Mouse (Mus musculus) midbrain, postnatal 0 days (tissue): Measurements from ENCODE around the gene Odf2l. TPM values are rescaled to one million over a fixed set of nuclear protein-coding genes. Genes with fewer than 3 reads are reported as not detected.

Experiments used
- ATAC-seq: fragments of 200-750 bp; cut with Nextera tagmentation; 2 replicates; pipeline ENCODE4 v1.8.0; 2017; ENCODE audit warnings: moderate number of reproducible peaks, mild to moderate bottlenecking, moderate TSS enrichment, moderate library complexity; ENCODE audit not compliant: low FRiP score
- DNase-seq: peaks from one replicate; pipeline ENCODE4 v3.0.0-alpha.2; 2015; ENCODE audit warnings: low spot score
- H3K27ac ChIP-seq: fragments of 300-500 bp; sonication (generic); 2 replicates; pipeline ENCODE4 v1.5.1; 2014; ENCODE audit warnings: low read depth, mild to moderate bottlenecking, low read length, mixed read lengths
- H3K27me3 ChIP-seq: fragments of 300-500 bp; sonication (generic); 2 replicates; pipeline ENCODE4 v1.6.1; 2014; ENCODE audit warnings: low read length, control low read depth, mixed read lengths; ENCODE audit not compliant: insufficient read depth
- H3K36me3 ChIP-seq: fragments of 300-500 bp; sonication (generic); 2 replicates; pipeline ENCODE4 v1.6.1; 2014; ENCODE audit warnings: low read length, control low read depth, mixed read lengths; ENCODE audit not compliant: insufficient read depth
- H3K4me1 ChIP-seq: fragments of 300-500 bp; sonication (generic); 2 replicates; pipeline ENCODE4 v1.6.1; 2014; ENCODE audit warnings: mild to moderate bottlenecking, control low read depth, antibody characterized with exemption, low read length, mixed read lengths; ENCODE audit not compliant: insufficient read depth
- H3K4me2 ChIP-seq: fragments of 300-500 bp; sonication (generic); 2 replicates; pipeline ENCODE4 v1.6.1; 2014; ENCODE audit warnings: low read depth, mild to moderate bottlenecking, low read length, mixed read lengths; ENCODE audit not compliant: poor library complexity, severe bottlenecking
- H3K4me3 ChIP-seq: fragments of 300-500 bp; sonication (generic); 2 replicates; pipeline ENCODE4 v1.5.1; 2014; ENCODE audit warnings: low read depth, mild to moderate bottlenecking, low read length, moderate library complexity
- H3K9ac ChIP-seq: fragments of 300-500 bp; sonication (generic); replicated peaks from 2 replicates; pipeline ENCODE4 v1.6.1; 2014; ENCODE audit warnings: mild to moderate bottlenecking, low read length, moderate library complexity, mixed read lengths; ENCODE audit not compliant: poor library complexity, severe bottlenecking
- H3K9me3 ChIP-seq: fragments of 300-500 bp; sonication (generic); 2 replicates; pipeline ENCODE4 v1.6.1; 2016; ENCODE audit warnings: low read length, control low read depth
- CTCF ChIP-seq: IDR thresholded peaks from 2 replicates; pipeline ENCODE4 v1.5.1; 2016; ENCODE audit warnings: antibody characterized with exemption, mild to moderate bottlenecking
- WGBS: fragments of 180-500 bp; shearing (Covaris S2); extraction: QIAGEN DNeasy Blood & Tissue Kit; methylation state at CpG from one replicate; pipeline ENCODE4 v1.1.7; 2014; 5-methylcytosine and 5-hydroxymethylcytosine counted together
- polyA plus RNA-seq: library from polyadenylated mRNA; unstranded; fragments of >200 nt; fragmentation: Nextera tagmentation; extraction: Ambion mirVana; gene quantifications from 2 replicates; pipeline ENCODE4 v1.2.1, GENCODE M21; 2015
- total RNA-seq: library from RNA; depleted of rRNA; stranded (reverse); fragments of >200 nt; gene quantifications from 2 replicates; pipeline ENCODE4 v1.2.3, GENCODE M21; 2014

Gene Odf2l
- total and polyA plus RNA-seq, 2 experiments from 2014 or later: 9.4 to 10.6 TPM

DNA sequence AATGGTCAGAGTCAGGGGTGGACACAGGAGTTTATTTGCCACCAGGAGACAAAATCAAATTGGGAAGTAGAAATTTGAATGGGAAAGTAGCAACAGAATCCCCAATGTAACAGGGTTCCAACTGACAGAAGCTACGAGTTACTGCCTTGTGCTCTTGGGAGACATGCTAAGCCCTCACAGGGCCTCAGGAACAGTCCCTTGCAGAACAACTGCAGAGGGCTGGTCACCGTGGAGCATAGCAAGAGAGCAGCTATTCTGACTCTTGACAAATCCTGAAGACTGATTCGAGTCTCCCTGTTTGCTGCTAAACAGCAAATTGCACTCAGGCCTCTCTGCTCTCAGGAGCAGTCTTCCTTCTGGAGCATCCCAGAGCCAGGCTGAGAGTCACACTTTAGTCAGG lies 40.1 kb downstream of the Odf2l start:
- no peak overlapping the region for H3K27ac ChIP-seq
- no peaks in the 10 kb centered on the region for H3K4me1 ChIP-seq
- TF ChIP-seq CTCF: no peak
- no peak overlapping the region for H3K4me2 ChIP-seq
- no peak overlapping the region for H3K9ac ChIP-seq
- DNase-seq (no peak), ATAC-seq (no peak)
- 94% methylated on average over 3 of the region's 3 CpGs for WGBS
- no peak overlapping the region for H3K4me3 ChIP-seq
- H3K27me3 ChIP-seq: no peaks in the 10 kb centered on the region
- no peaks in the 10 kb centered on the region for H3K9me3 ChIP-seq
- H3K36me3 ChIP-seq: no peaks in the 10 kb centered on the region

DNA sequence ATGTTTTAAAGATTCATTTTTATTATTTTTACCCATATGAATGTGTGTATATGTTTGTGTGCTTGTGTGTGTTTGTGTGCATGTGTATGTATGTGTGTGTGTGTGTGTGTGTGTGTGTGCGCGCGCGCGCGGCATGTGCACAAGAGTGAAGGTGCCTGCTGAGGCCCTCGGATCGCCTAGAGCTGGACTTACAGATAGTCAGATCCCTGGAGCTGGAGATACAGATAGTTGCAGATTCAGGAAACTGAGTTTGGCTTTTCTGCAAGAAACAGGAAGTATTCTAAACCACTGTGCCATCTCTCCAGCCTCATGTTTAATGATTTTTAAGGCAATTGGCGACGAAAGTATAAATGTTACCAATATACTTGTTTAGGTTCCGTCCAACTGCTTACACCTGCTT lies 48.4 kb downstream of the Odf2l start:
- no peak overlapping the region for H3K4me3 ChIP-seq
- H3K27me3 ChIP-seq: no peaks in the 10 kb centered on the region
- H3K4me2 ChIP-seq: no peak overlapping the region
- WGBS: 97% methylated on average over 11 of the region's 11 CpGs
- no peak overlapping the region for H3K9ac ChIP-seq
- no peaks in the 10 kb centered on the region for H3K36me3 ChIP-seq
- H3K4me1 ChIP-seq: no peaks in the 10 kb centered on the region
- no peak for DNase-seq
- H3K9me3 ChIP-seq: no peaks in the 10 kb centered on the region
- no peak for ATAC-seq
- no peak overlapping the region for H3K27ac ChIP-seq
- no peak for TF ChIP-seq CTCF

DNA sequence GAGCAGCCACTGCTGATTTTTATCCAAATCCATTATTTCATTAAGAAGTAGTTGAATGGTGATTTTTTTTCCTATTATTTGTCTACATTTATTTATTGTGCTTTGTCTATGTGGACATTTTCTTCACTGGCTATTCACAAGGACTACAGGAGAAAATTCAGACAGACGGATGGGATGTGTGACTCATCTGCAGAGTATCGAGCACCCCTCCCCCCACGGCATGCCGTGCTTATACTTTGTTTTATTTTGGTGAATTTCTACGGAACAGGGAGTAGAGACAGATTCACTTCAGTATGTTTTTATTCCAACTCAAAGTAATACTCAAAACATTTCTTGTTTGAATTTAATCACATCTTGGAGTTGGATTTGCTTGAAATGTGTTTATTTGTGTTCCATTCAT lies 49.4 kb downstream of the Odf2l start:
- Histone ChIP-seq H3K4me3 (no peak overlapping the region), H3K9ac (no peak overlapping the region), H3K9me3 (no peaks in the 10 kb centered on the region), H3K27ac (no peak overlapping the region), H3K4me2 (no peak overlapping the region), H3K4me1 (no peaks in the 10 kb centered on the region), H3K36me3 (no peaks in the 10 kb centered on the region), H3K27me3 (no peaks in the 10 kb centered on the region)
- no peak for ATAC-seq
- no peak for DNase-seq
- 85% methylated on average over 5 of the region's 5 CpGs for WGBS
- TF ChIP-seq CTCF: no peak

DNA sequence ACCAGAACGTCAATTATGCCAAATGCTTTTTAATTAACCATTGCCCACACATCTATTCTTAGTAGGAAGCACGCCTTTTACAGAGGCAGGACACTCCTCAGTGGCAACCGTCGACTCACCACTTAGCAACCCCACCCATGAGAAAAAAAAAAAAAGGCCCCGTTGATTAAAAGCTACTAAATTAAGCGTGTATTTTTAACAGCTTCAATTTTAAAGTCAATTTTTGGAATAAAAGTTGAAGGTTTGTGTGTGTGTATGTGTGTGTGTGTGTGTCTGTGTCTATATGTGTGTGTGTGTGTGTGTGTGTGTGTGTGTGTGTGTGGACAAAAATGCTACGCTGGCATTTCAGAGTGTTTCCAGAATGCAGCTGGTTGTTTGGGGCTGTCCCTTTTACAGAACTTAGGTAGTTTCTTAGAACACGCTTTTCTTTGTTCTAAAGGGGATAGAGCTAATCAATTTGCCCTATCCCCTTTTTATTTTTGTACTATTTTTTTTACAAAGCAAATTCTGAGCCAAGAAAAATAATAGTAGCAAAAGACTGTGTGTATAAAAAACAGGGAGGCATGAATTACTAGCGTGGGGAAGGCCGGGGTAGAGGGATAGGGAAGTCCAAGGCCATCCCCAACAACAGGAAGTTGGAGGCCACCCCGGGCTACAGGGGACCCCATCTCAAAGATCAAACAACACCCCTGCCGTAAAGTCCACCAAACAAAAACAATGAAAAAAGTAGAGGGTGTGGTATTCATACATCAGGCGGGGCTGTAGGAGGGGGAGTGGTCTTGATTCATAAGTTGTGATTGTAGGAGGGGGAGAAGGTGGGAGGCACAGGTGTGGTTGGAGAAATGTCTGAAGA lies 50.7 kb downstream of the Odf2l start:
- H3K27ac ChIP-seq: no peak overlapping the region
- no peaks in the 10 kb centered on the region for H3K36me3 ChIP-seq
- H3K9ac ChIP-seq: no peak overlapping the region
- H3K4me1 ChIP-seq: no peaks in the 10 kb centered on the region
- ATAC-seq (no peak), DNase-seq (no peak)
- H3K4me2 ChIP-seq: no peak overlapping the region
- H3K27me3 ChIP-seq: no peaks in the 10 kb centered on the region
- no peak overlapping the region for H3K4me3 ChIP-seq
- 86% methylated on average over 13 of the region's 13 CpGs for WGBS
- TF ChIP-seq CTCF: no peak
- H3K9me3 ChIP-seq: no peaks in the 10 kb centered on the region

DNA sequence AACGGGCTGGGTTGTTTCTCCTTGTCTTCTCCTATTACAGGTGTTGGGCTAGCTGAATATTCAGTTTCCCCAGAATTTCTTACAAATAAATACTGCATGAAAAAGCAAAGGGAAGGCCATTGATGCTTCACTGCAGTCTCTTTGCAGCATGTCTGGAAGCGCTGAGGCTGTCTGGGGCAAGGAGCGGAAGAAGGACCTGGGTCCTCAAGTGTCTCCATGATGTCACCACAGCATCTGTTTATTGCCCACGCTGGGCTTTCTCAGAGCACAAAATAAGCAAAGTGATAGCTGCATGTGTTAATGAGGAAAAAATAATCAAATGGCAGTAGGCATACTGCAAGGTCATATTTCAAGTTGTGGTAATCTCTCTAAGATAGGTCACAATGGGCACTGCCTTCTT lies 51.6 kb downstream of the Odf2l start:
- H3K27me3 ChIP-seq: no peaks in the 10 kb centered on the region
- H3K4me3 ChIP-seq: no peak overlapping the region
- TF ChIP-seq CTCF: no peak
- H3K27ac ChIP-seq: no peak overlapping the region
- 90% methylated on average over 4 of the region's 4 CpGs for WGBS
- H3K9me3 ChIP-seq: no peaks in the 10 kb centered on the region
- ATAC-seq: no peak
- H3K9ac ChIP-seq: no peak overlapping the region
- H3K4me2 ChIP-seq: no peak overlapping the region
- H3K4me1 ChIP-seq: no peaks in the 10 kb centered on the region
- no peaks in the 10 kb centered on the region for H3K36me3 ChIP-seq
- no peak for DNase-seq

DNA sequence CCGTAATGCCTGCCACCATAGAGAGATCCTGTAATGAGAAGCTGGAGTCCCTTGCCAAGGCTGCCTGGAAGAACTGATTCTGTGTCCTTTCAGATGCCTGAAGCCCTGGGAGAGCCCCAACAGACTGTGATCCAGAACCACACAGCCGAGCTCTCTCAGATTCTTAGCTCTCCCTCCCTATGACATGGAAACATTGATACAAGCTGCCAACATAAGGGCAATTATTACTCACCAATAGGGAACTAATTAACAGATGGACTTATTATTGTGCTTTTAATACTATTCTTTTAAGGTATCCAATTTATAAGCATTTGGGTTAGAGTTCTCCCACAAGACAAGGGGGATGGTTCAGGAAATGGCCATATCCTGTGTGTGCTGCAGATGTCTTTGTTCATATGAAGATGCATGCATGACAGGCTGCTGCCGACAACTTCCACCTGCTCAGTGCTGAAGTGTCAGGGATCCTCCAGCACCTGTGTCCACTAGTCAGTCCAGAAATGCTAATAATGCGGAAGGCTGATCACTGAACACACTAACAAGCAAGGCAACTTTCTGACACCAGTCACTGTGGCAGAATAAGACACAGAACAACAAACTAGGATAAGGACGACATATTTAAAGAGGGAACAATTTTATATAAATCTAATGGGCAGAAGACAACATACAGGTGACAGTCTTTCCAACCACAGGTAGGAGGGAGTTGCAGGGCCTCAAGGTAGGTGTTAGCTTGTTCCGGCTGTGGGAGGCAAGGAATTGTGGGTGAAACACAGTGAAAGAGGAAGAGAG lies 52.4 kb downstream of the Odf2l start:
- DNase-seq (no peak), ATAC-seq (no peak)
- WGBS: 87% methylated on average over 6 of the region's 6 CpGs
- H3K9me3 ChIP-seq: no peaks in the 10 kb centered on the region
- no peak for TF ChIP-seq CTCF
- no peak overlapping the region for H3K27ac ChIP-seq
- no peak overlapping the region for H3K9ac ChIP-seq
- no peaks in the 10 kb centered on the region for H3K27me3 ChIP-seq
- H3K4me1 ChIP-seq: no peaks in the 10 kb centered on the region
- no peak overlapping the region for H3K4me3 ChIP-seq
- H3K4me2 ChIP-seq: no peak overlapping the region
- no peaks in the 10 kb centered on the region for H3K36me3 ChIP-seq
